Mouse (Mus musculus): ENCODE data around the gene Slco3a1.

Slco3a1 gene

DNA sequence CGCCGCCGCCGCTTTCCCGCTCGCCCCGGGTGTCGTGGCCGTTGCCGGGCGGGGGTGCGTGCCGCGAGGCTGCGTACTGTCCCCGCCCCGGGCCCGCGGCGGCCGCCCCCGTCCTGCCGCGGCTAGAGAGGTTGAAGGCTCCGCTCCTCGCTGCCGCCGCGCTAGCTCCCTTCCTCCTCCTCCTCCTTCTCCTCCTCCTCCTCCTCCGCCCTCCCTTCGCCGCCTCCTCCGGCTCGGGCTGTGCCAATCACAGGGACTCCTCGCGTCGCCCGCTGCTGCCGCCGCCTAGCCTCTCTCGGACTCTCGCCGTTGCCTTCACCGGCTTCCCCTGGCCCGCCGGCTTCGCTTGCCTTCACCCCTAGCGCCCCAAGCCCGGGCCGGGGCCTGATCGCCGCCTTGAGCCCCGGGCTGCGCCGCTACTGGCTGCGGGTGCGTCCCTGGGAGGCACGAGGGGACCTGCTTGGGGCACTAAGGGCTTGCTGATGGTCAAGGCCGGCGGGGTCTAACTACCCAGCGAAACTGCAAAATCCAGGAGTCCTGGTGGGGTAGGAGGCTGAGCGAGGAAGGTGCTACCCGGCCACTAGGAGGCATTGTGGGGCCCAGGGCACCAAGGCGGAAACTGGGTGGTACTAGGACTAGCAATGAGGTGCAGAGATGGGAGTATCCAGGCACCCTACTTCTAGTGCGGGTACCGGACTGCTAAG is at the start of gene Slco3a1:
TSS of gene Slco3a1 (minus strand) at position 173 of the 704 bp plus-strand sequence.
- DNase-seq, result peak; percentile 84

GRCm38 (mm10) chr7:74600996-74601395 is 46.4 kb upstream of the Slco3a1 start:
- no peak for DNase-seq

DNA sequence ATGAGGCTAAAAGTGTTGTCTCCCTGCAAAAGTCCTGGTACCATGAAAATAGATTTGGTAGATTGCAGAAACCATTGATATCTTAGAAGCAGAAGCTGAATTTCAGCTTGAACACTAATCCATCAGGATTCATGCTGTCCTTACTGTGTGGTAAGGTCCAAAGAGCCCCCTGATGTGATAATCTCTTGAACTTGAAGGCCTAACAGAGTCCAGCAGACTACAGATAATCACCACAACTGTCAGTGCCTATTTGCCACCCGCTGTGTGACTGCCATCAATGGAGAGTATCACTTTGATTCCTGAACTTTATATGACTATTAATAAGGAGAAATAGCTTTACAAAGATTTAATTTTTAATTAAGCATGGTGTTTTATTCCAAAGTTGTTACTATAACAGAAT is 24.8 kb upstream of the Slco3a1 start:
- no peak for DNase-seq

DNA sequence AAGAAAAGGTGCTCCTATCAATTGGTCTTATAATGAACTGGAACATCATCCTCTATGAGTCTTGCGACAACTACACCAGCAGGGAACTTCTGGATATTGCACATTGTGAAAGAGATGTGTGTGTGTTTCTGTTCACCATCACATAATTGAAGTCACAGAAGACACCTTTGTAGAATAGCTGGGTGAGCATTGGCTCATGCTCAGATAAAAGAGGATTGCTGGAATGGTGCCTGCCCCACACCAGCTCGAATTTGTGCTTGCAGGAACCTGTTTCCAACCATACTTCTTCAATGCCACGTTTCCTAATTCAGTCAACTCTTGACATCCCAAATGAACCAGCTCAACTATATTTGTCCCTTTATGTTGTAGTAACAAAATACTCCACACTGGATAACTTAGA is 21.1 kb upstream of the Slco3a1 start:
- DNase-seq, result no peak

GRCm38 (mm10) chr7:74555416-74555815 is 836 bp upstream of the Slco3a1 start:
- peak; percentile 75 for DNase-seq

- peak; percentile 66 for DNase-seq
Observed at GRCm38 (mm10) chr7:74554041-74554561, 479 bp downstream of the Slco3a1 start.

- no peak for DNase-seq
Observed at GRCm38 (mm10) chr7:74553111-74553650, 1.4 kb downstream of the Slco3a1 start.

DNA sequence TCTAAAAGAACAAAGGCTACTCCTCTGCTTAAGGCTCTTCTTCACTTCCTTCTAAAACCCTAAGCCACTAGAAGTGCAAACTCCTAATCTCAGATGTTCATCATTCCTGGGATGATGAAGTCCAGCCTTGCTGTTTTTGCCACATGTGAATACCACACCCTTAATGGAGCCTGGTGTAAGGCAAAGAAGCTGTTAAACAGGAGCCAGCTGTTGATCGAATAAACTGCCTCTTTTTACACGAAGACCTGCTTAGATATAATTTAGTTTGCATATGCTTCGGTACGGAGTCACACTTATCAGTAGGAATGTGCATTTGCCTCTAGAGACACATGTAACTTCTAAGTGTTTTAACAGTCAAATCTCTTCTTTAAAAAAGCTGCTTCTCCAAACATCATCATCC is 2.0 kb downstream of the Slco3a1 start:
- no peak for DNase-seq

GRCm38 (mm10) chr7:74552000-74552358 is 2.6 kb downstream of the Slco3a1 start:
- no peak for DNase-seq

DNA sequence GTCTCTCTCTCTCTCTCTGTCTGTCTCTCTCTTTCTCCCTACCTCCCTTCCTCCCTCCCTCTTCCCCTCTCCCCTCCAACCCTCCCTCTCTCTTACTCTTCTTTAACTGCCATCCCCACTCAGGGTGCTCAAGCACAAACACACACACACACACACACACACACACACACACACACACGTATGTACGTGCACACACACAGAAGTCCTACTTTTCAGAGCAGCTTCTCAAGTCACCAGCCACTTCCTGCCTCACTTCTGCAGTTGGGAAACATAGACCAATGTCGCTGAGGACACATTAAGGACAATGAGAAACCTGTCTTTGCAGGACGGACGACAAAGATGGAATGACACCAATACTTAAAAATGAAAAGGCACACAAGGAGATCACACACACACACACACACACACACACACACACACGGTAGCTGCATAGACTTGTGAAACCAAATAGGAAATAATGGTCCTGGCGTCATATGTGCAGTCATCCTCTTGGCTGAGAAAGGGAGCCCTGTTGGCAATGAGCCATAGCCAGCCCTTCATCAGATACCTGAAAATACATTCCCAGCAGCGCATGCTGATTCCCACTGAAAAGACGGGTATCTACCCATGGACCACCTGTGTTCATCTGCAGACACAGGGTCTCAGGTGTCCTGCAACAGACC is 3.1 kb downstream of the Slco3a1 start:
- DNase-seq, result no peak

DNA sequence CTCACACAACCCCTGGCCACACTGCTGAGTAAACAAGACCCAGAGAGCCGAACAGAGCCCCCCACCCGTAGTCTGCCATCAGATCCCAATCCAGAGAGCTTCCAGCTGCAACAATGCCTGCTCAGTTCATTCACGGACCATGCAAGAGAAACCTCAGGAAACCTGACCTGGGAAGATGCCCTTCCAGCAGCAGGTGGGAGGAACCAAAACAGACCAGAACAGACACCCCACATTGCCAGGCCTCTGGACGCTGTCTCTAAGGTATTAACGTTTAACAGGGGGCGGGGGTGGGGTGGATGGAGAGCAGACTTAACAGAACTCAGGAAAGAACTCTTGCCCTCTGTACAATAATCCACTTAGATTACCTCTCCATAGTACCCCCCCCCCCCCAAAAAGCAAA is 4.9 kb downstream of the Slco3a1 start:
- no peak for DNase-seq

- no peak for DNase-seq
Observed at GRCm38 (mm10) chr7:74549013-74549582, 5.5 kb downstream of the Slco3a1 start.

DNA sequence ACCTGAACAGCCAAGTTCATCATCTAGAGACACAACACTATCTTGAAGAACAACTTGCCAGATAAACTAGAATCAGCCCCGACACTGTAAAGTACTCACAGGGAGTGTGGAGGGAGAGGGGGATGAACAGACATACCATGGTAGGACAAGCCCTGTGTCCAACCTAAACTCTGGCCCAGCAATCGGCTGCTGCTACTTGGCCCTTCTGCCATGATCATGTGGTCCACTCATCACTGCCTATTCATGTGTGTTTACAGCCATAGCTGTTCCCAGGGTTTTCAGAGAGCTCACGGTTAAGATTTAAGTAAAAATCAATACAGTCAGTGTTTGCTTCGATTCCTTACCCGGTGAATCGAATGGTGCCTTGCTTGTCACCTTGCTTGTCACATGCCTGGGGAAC is 7.9 kb downstream of the Slco3a1 start:
- DNase-seq, result no peak

- DNase-seq, result no peak
Observed at GRCm38 (mm10) chr7:74545498-74545990, 9.0 kb downstream of the Slco3a1 start.

GRCm38 (mm10) chr7:74544306-74544705 is 10.3 kb downstream of the Slco3a1 start:
- DNase-seq, result no peak

DNA sequence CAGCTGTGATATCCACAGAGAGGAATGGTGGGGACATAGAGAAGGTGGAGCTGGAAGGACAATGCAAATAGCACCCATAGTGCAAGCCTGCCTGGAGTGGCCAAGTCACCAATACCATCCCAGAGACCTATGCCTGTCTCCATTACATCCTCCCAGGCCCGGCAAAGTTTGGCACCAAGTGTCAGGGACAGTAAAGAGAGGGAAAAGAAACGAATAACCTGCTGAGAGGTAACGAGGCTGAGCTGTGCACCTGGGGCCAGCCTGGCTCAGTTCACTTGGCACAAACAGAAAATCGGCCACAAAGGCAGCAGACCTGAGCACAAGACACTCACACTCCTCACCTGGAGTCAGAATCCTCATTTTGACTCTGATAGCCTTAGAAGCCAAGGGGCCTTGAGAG is 12.6 kb downstream of the Slco3a1 start:
- no peak for DNase-seq

GRCm38 (mm10) chr7:74540933-74541725 is 13.5 kb downstream of the Slco3a1 start:
- DNase-seq, result no peak

DNA sequence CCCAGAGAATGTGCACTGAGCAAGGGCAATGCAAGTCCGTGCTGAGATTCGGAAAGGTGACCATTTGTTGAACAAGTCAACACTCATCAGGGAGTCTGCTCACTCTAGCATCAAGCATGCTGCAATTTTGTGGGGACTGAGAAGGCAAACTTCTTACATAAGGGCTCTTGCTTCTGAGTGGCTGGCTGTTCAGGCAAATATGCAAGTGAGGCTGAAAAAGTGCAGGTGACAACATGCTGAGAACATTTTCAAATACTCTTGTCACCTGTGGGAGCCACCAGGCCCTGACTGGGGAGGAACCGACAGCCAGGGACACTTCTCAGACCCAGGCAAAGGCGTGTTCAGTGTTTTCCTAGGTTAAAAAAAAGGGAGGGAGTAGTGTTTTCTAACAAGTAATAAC is 18.4 kb downstream of the Slco3a1 start:
- DNase-seq, result peak; percentile 42

DNA sequence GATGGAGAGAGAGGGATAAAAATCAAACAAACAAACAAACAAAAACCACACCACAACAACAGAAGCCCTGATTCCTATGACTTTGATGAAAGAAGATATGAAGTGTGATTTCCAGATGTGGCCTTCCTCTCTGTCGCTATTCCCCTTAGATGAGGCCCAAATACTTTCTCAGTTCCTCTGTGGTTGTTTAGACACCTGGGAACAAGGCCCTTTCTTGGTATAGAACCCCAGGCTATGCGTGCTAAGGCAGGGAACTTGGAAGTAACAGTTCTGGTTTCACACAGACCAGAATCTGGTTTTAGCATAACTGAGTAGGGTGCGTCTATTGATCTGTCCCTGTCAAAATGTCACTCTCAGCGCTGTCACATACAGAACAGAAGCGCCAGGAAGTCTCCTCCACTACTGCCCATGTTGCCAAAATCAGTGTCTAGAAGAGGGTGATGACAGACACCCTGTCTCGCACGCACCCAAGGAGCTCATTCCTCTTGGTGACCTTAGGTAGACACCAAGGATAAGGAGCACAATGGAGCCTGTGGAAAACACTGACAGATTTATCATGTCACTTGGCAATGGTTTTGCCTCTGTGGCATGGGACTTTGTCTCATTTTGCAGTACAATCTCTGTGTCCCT is 23.0 kb downstream of the Slco3a1 start:
- DNase-seq, result no peak

GRCm38 (mm10) chr7:74529877-74530276 is 24.7 kb downstream of the Slco3a1 start:
- DNase-seq, result no peak

GRCm38 (mm10) chr7:74529183-74529757 is 25.3 kb downstream of the Slco3a1 start:
- no peak for DNase-seq

DNA sequence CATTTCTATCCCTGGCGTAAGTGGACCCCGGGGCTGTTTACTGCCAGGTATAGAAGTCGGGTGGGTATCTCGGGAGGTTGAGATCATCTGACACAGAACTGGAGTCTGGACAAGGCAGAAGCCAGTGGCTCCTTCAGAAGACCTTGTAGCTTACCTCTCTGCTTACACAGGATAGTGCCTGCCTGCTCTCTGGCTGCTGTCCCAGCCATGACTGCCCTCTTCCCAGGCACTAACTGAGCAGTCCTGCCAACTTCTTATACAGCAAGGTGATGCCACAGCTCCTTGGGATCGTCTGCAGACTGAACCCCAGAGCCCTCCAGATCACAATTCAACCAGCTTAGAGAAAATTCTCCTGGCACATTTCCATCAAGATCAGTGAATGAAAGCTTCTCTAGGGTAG is 26.4 kb downstream of the Slco3a1 start:
- no peak for DNase-seq

Data from lung, postnatal 14 days (tissue).